Comparison of ENCODE assay signal across 21 mouse cellular contexts in the genomic region with DNA sequence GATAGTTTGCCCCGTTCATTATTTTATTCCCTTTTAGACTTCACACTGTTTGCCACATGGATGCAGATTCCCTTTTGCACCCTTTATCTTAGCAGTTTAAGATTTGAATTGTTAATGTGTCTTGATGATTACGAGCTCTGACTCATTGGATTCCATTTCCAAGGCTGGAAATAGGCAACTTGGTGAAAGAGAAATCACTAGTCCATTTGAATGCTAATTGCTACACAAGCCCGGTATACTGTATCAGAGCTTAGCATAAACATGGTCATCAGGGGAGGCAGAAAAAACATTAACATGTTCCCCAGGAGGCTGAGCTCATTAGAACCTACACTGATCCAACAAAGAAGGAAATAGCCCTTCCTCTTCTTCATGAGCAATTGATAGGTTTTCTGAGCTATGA.
"Had no signal": no experiment of that assay in that cellular context is flagged by ENCODE, and none has a peak within 500 bp of the region (broad histone marks: within the 10 kb centered on the region; RNA-seq: fewer than 3 reads in every experiment).

No protein-coding gene starts in this region.

- H3K4me1 ChIP-seq: limb, embryonic 13.5 days; liver, embryonic 12.5 days; liver, embryonic 15.5 days; lung, embryonic 15.5 days; midbrain, embryonic 15.5 days; stomach, embryonic 15.5 days had no signal

- H3K9me3 ChIP-seq: limb, embryonic 13.5 days; liver, embryonic 12.5 days; liver, embryonic 15.5 days; lung, embryonic 15.5 days; midbrain, embryonic 15.5 days; neural tube, embryonic 13.5 days; stomach, embryonic 15.5 days had no signal

- H3K36me3 ChIP-seq: limb, embryonic 13.5 days; liver, embryonic 12.5 days; liver, embryonic 15.5 days; lung, embryonic 15.5 days; midbrain, embryonic 15.5 days; neural tube, embryonic 13.5 days; stomach, embryonic 15.5 days had no signal

- ATAC-seq: liver, embryonic 12.5 days; midbrain, embryonic 15.5 days had no signal

- H3K4me3 ChIP-seq: limb, embryonic 13.5 days; liver, embryonic 12.5 days; liver, embryonic 15.5 days; lung, embryonic 15.5 days; midbrain, embryonic 15.5 days; myocyte; neural tube, embryonic 13.5 days; stomach, embryonic 15.5 days had no signal

- H3K4me2 ChIP-seq: limb, embryonic 13.5 days; liver, embryonic 12.5 days; liver, embryonic 15.5 days; lung, embryonic 15.5 days; midbrain, embryonic 11.5 days; midbrain, embryonic 15.5 days; neural tube, embryonic 13.5 days; stomach, embryonic 15.5 days had no signal

- H3K9ac ChIP-seq: limb, embryonic 13.5 days; liver, embryonic 12.5 days; liver, embryonic 15.5 days; lung, embryonic 15.5 days; midbrain, embryonic 15.5 days; neural tube, embryonic 13.5 days; stomach, embryonic 15.5 days had no signal

- DNase-seq: kidney, postnatal 14 days; kidney, postnatal 4 days; left cerebral cortex, postnatal 4 days; liver; lung, adult 18-20 months; lung, postnatal 10 days; lung, postnatal 4 days; retina, postnatal 1 day; right cerebral cortex, postnatal 25 days; spleen, adult 18-20 months; thymus, adult 18-20 months; thymus, postnatal 36 days had no signal

- H3K27ac ChIP-seq: limb, embryonic 13.5 days; liver, embryonic 12.5 days; liver, embryonic 15.5 days; lung, embryonic 15.5 days; midbrain, embryonic 15.5 days; neural tube, embryonic 13.5 days; stomach, embryonic 15.5 days had no signal

- H3K27me3 ChIP-seq: limb, embryonic 13.5 days; liver, embryonic 12.5 days; liver, embryonic 15.5 days; lung, embryonic 15.5 days; midbrain, embryonic 15.5 days; neural tube, embryonic 13.5 days; stomach, embryonic 15.5 days had no signal
